Mouse (Mus musculus) thymus, adult 18-20 months (tissue): ENCODE results near the gene Iffo1.
"Not testable (repeated sequence)": the region's sequence is repeated elsewhere in the genome, so short reads cannot be mapped to it uniquely, and the experiment has no call there.

Experiments
- DNase-seq, 2 experiments: peaks; one replicate each; pipeline ENCODE4 v3.0.0; 2022; ENCODE audit warnings: mixed read lengths in 2 of 2

The Iffo1 gene

GRCm38 (mm10) chr6:125161971-125162370 lies 16.9 kb downstream of the Iffo1 start:
- DNase-seq, result peak; percentile 51 to 61

- DNase-seq, result not testable (repeated sequence)
Measured at GRCm38 (mm10) chr6:125162615-125163305, 17.7 kb downstream of the Iffo1 start.

- no peak for DNase-seq
Measured at GRCm38 (mm10) chr6:125163801-125164657, 19.0 kb downstream of the Iffo1 start.

GRCm38 (mm10) chr6:125164672-125165327 lies 19.8 kb downstream of the Iffo1 start:
- DNase-seq, result peak; percentile 50 to 62

GRCm38 (mm10) chr6:125165328-125165891 lies 20.4 kb downstream of the Iffo1 start:
- peak; percentile 95 to 97 for DNase-seq

GRCm38 (mm10) chr6:125166051-125166751 lies 21.2 kb downstream of the Iffo1 start, which contains the start of gene Gapdh:
Gene Gapdh (minus strand): TSS chr6:125166467.
- DNase-seq, result peak; percentile 40 to 44

- no peak for DNase-seq
Measured at GRCm38 (mm10) chr6:125166861-125167650, 22.0 kb downstream of the Iffo1 start.

GRCm38 (mm10) chr6:125168086-125168485 lies 23.0 kb downstream of the Iffo1 start:
- DNase-seq, result no peak

GRCm38 (mm10) chr6:125170194-125170593 lies 25.2 kb downstream of the Iffo1 start:
- no peak for DNase-seq

- no peak for DNase-seq
Measured at GRCm38 (mm10) chr6:125172474-125172873, 27.4 kb downstream of the Iffo1 start.

- DNase-seq, result no peak
Measured at GRCm38 (mm10) chr6:125173256-125173655, 28.2 kb downstream of the Iffo1 start.

GRCm38 (mm10) chr6:125175469-125175868 lies 30.4 kb downstream of the Iffo1 start:
- DNase-seq, result no peak

GRCm38 (mm10) chr6:125179601-125180000 lies 34.6 kb downstream of the Iffo1 start:
- no peak for DNase-seq

GRCm38 (mm10) chr6:125182133-125182532 lies 37.1 kb downstream of the Iffo1 start:
- DNase-seq, result no peak

- no peak for DNase-seq
Measured at GRCm38 (mm10) chr6:125186203-125186602, 41.2 kb downstream of the Iffo1 start.

- no peak for DNase-seq
Measured at GRCm38 (mm10) chr6:125190816-125191215, 45.8 kb downstream of the Iffo1 start.

- DNase-seq, result peak; percentile 95 to 97
Measured at GRCm38 (mm10) chr6:125191332-125192015, 46.4 kb downstream of the Iffo1 start, which contains the start of the genes Ncapd2 and Mrpl51. Gene Ncapd2 (minus strand): TSS chr6:125191701. Gene Mrpl51 (plus strand): TSS chr6:125191801.

- DNase-seq, result peak; percentile 79 to 88
Measured at GRCm38 (mm10) chr6:125192016-125192714, 47.1 kb downstream of the Iffo1 start.

GRCm38 (mm10) chr6:125192841-125193240 lies 47.8 kb downstream of the Iffo1 start:
- no peak for DNase-seq

GRCm38 (mm10) chr6:125193390-125193789 lies 48.3 kb downstream of the Iffo1 start:
- no peak for DNase-seq
